Mouse (Mus musculus): ENCODE data around the gene Slc25a36.

DNA sequence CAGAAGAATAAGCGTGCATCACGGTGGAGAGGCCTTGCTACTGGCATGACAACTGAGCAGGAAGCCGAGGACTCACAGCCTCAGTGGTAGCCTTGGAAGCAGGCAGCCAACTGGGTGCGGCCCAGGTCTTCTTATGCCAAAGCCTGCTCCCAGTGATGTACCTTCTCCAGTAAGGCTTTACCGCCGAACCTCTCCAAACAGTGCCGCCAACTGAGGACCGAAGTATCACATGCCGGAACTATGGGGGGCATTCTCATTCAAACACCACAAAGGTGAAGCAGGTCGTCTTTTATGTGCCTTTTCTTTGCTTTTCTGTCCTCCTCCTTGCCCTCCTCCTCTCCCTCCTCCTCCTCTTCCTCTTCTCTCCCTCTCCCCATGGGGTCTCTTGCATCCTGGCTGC lies 3.3 kb upstream of the Slc25a36 start:
- TF ChIP-seq CTCF (IDR thresholded peaks at IDR 0.05; ENCODE audit: extremely low read depth, insufficient read depth, insufficient read length, insufficient replicate concordance) = no peak
- TF ChIP-seq POLR2A (IDR thresholded peaks at IDR 0.05; ENCODE audit: low read depth, low read length) = no peak
